Mouse (Mus musculus) liver, postnatal 0 days (tissue): ENCODE measurements around the gene Copb1. TPM values are rescaled to one million over a fixed set of nuclear protein-coding genes. Genes with fewer than 3 reads are reported as not detected.

Experiments used
- ATAC-seq: fragments of 200-750 bp; cut with Nextera tagmentation; 2 replicates; pipeline ENCODE4 v1.8.0; 2017; ENCODE audit warnings: mild to moderate bottlenecking, moderate library complexity
- DNase-seq: peaks from one replicate; pipeline ENCODE4 v3.0.0-alpha.2; 2016
- H3K27ac ChIP-seq: fragments of 300-500 bp; sonication (generic); 2 replicates; pipeline ENCODE4 v1.5.1; 2014; ENCODE audit warnings: antibody characterized with exemption, moderate library complexity, mild to moderate bottlenecking, low read depth
- H3K27me3 ChIP-seq: fragments of 300-500 bp; sonication (generic); 2 replicates; pipeline ENCODE4 v1.6.1; 2014; ENCODE audit warnings: low read length, control low read depth, mixed read lengths; ENCODE audit not compliant: insufficient read depth
- H3K36me3 ChIP-seq: fragments of 300-500 bp; sonication (generic); replicated peaks from 2 replicates; pipeline ENCODE4 v1.6.1; 2014; ENCODE audit warnings: mild to moderate bottlenecking, control low read depth, low read length, moderate library complexity, mixed read lengths; ENCODE audit not compliant: insufficient read depth
- H3K4me1 ChIP-seq: fragments of 300-500 bp; sonication (generic); 2 replicates; pipeline ENCODE4 v1.6.1; 2014; ENCODE audit warnings: antibody characterized with exemption, mild to moderate bottlenecking, control low read depth; ENCODE audit not compliant: insufficient read depth
- H3K4me2 ChIP-seq: fragments of 300-500 bp; sonication (generic); 2 replicates; pipeline ENCODE4 v1.6.1; 2014; ENCODE audit warnings: low read depth, mild to moderate bottlenecking, low read length, moderate library complexity, mixed read lengths
- H3K4me3 ChIP-seq: fragments of 300-500 bp; sonication (generic); 2 replicates; pipeline ENCODE4 v1.5.1; 2014; ENCODE audit warnings: low read depth, low read length
- H3K9ac ChIP-seq: fragments of 300-500 bp; sonication (generic); replicated peaks from 2 replicates; pipeline ENCODE4 v1.6.1; 2014; ENCODE audit warnings: mild to moderate bottlenecking, moderate library complexity
- H3K9me3 ChIP-seq: fragments of 300-500 bp; sonication (generic); 2 replicates; pipeline ENCODE4 v1.6.1; 2016; ENCODE audit warnings: mild to moderate bottlenecking, control low read depth, low read length, mixed read lengths
- CTCF ChIP-seq: sonication (generic); IDR thresholded peaks from 2 replicates; pipeline ENCODE4 v1.5.1; 2016; ENCODE audit warnings: antibody characterized with exemption, low read depth
- EP300 ChIP-seq: IDR thresholded peaks from 2 replicates; pipeline ENCODE4 v1.6.1; 2016; ENCODE audit warnings: antibody characterized with exemption, low read depth, mild to moderate bottlenecking
- WGBS: fragments of 180-500 bp; shearing (Covaris S2); extraction: QIAGEN DNeasy Blood & Tissue Kit; methylation state at CpG from one replicate; pipeline ENCODE4 v1.1.7; 2014; ENCODE audit not compliant: insufficient replicate concordance; 5-methylcytosine and 5-hydroxymethylcytosine counted together
- polyA plus RNA-seq: library from polyadenylated mRNA; unstranded; fragments of >200 nt; fragmentation: Nextera tagmentation; extraction: Ambion mirVana; gene quantifications from 2 replicates; pipeline ENCODE4 v1.2.1, GENCODE M21; 2015

Gene Copb1
- polyA plus RNA-seq, 1 experiment from 2014 or later, result 51.4 TPM

DNA sequence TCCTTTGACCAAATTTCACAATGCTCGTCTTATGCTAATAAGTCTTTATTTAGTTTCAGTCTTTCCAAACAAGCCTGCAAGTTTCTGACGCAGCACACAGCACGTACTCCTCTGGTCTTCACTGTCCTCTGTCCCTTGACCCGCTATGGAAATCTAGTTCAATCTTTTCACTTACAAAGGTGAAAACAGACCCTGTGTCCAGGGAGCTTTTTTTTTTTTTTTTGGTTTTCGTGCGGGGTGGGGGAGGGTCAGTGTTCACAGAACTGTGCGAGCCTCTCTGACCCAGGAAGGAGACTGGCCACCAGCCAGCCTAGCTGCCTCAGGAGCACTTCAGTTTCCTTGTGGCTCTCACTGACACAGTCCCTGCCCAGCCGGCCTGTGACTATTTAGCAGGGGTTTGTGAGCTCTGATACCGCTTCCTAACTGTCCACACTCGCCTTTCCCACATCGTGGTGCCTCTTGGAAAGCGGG, 38.0 kb upstream of the Copb1 start:
- Histone ChIP-seq H3K27me3 (no peaks in the 10 kb centered on the region), H3K27ac (peak overlapping the region; percentile 97)
- 10% methylated on average over 12 of the region's 12 CpGs for WGBS

DNA sequence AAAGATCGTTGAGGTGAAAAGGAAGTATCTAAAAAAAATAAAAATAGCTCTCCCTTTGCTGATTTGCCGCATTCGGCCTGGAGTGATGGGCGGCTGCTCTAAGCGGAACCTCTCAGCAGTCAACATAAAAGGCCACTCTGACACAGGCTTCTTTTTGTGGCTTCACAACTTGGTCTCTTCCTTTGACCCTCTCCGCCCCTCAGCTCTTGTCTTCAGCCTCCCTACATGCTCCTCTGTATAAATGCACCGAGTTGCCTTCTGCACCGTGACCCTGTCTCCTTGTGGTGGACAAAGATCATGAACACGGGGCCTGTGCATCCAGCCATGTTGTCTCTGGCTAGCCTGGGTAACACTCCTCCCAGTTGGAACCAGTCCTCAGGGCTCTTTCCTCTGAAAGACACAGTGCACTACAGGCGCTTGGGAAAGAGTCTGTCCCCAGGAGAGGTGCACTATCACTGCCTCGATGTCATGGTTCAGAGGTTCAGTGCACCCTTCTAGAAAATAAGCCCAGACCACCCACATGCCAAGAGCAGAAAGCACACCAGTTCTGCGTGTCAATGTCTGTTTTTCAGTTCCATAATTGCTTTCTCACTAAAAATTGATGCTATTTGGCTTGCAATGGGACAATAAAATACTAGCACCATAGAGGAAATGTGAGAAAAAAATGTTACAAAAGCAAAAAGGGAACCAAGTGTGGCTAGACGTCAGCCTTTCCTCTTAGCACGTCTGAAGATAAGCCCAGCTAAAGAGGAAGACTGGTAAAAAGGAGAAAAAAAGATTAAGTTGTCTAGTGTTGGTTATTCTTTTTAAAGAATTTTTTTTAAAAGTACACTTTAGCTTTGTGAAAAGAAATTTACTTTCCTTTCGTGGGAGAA, 37.2 kb upstream of the Copb1 start:
- Histone ChIP-seq H3K9ac (peak overlapping the region; percentile 60; the same call in 1 of the 2 replicates), H3K27ac (peak overlapping the region; percentile 97), H3K4me1 (peaks cover 35% of the 10 kb centered on the region), H3K9me3 (no peaks in the 10 kb centered on the region), H3K27me3 (no peaks in the 10 kb centered on the region), H3K36me3 (no peaks in the 10 kb centered on the region), H3K4me3 (peak overlapping the region; percentile 36; the same call in 1 of the 2 replicates), H3K4me2 (peak overlapping the region; percentile 64)
- ATAC-seq (peak; percentile 48), DNase-seq (peak; percentile 25)
- no peak for TF ChIP-seq EP300
- 0 out of 2 replicates have a peak, but pooled peaks have one; percentile 15 for TF ChIP-seq CTCF
- 24% methylated on average over 15 of the region's 15 CpGs for WGBS

More for the DNA sequence above, 38.0 kb upstream of the Copb1 start:
- Histone ChIP-seq H3K9me3 (no peaks in the 10 kb centered on the region), H3K9ac (peak overlapping the region; percentile 60), H3K4me3 (peak overlapping the region; percentile 36), H3K4me2 (peak overlapping the region; percentile 64), H3K36me3 (no peaks in the 10 kb centered on the region), H3K4me1 (peaks cover 35% of the 10 kb centered on the region)
- DNase-seq, result peak; percentile 80
- ATAC-seq, result peak; percentile 87
- TF ChIP-seq CTCF (no peak), EP300 (peak; percentile 57; the same call in 1 of the 2 replicates)

DNA sequence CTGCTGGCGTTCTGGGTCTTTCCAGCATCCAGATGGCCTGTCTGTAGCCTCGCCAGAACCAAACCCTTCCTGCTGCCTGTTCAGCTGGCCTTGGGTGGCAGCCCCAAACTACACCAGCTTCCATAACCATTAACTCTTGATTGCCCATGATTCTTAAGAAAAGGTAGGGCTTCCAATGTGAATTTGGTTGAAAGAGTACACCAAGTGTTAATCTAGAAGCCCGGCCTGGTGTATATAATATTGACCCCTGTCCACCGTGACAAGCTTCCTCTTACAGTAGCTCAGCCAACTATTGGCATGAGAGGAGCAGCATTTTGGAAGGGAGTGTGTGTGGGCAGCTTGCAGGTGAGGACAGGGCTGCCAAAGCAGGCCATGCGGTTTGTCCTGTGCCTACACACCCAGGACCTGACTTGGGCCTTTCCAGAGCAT, 35.6 kb upstream of the Copb1 start:
- Histone ChIP-seq H3K9me3 (no peaks in the 10 kb centered on the region), H3K36me3 (no peaks in the 10 kb centered on the region), H3K27ac (no peak overlapping the region), H3K4me3 (no peak overlapping the region), H3K4me1 (peaks cover 35% of the 10 kb centered on the region), H3K27me3 (no peaks in the 10 kb centered on the region), H3K9ac (no peak overlapping the region), H3K4me2 (no peak overlapping the region)
- ATAC-seq, result no peak
- TF ChIP-seq EP300, result no peak
- no peak for TF ChIP-seq CTCF
- DNase-seq, result no peak
- 61% methylated on average over 5 of the region's 5 CpGs for WGBS

- Histone ChIP-seq H3K27me3 (no peaks in the 10 kb centered on the region), H3K4me1 (no peaks in the 10 kb centered on the region), H3K27ac (no peak overlapping the region), H3K4me3 (no peak overlapping the region), H3K4me2 (no peak overlapping the region), H3K9ac (no peak overlapping the region), H3K9me3 (no peaks in the 10 kb centered on the region), H3K36me3 (no peaks in the 10 kb centered on the region)
- ATAC-seq (no peak), DNase-seq (no peak)
- WGBS, result 90% methylated on average over 14 of the region's 14 CpGs
- TF ChIP-seq CTCF, result no peak
- TF ChIP-seq EP300, result no peak
Measured at GRCm38 (mm10) chr7:114284296-114284910, 29.9 kb upstream of the Copb1 start.

GRCm38 (mm10) chr7:114283006-114283405, 28.5 kb upstream of the Copb1 start:
- no peak for DNase-seq
- no peaks in the 10 kb centered on the region for H3K4me1 ChIP-seq
- H3K27ac ChIP-seq, result no peak overlapping the region
- no peak for ATAC-seq
- no peak overlapping the region for H3K4me2 ChIP-seq
- no peaks in the 10 kb centered on the region for H3K36me3 ChIP-seq
- H3K4me3 ChIP-seq, result no peak overlapping the region
- no peaks in the 10 kb centered on the region for H3K27me3 ChIP-seq
- 71% methylated on average over 9 of the region's 9 CpGs for WGBS
- H3K9ac ChIP-seq, result no peak overlapping the region
- TF ChIP-seq CTCF (no peak), EP300 (no peak)
- no peaks in the 10 kb centered on the region for H3K9me3 ChIP-seq

DNA sequence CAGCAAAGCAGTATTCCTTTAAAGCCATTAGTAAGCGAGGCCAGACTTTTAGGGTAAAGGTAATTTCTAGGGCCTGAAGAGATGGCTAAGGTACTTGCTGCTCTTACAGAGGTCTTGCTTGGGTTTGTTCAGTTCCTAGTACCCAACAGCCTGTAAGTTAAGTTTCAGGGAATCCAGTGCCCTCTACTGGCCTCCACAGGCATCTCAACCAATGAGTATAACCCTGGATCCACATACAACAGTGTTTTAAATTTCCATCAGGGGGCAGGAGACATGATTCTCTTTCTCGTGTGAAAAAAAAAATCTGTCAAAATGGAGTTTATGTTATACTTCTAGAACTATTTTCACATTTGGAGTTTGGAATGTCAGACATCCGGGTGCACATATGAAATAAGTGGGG, 27.2 kb upstream of the Copb1 start:
- 53% methylated on average over 3 of the region's 3 CpGs for WGBS
- H3K27me3 ChIP-seq, result no peaks in the 10 kb centered on the region
- no peaks in the 10 kb centered on the region for H3K9me3 ChIP-seq
- TF ChIP-seq CTCF (peak; percentile 81), EP300 (no peak)
- no peaks in the 10 kb centered on the region for H3K4me1 ChIP-seq
- no peak overlapping the region for H3K9ac ChIP-seq
- ATAC-seq (peak; percentile 70), DNase-seq (peak; percentile 62)
- no peak overlapping the region for H3K4me3 ChIP-seq
- no peaks in the 10 kb centered on the region for H3K36me3 ChIP-seq
- no peak overlapping the region for H3K27ac ChIP-seq
- no peak overlapping the region for H3K4me2 ChIP-seq
